Mouse (Mus musculus) thymus, adult 2 months (tissue): ENCODE data around the gene Adpgk.

ENCODE experiments used
- CTCF ChIP-seq: fragments of 200-500 bp; IDR thresholded peaks from 2 replicates; pipeline ENCODE4 v1.5.1; 2012; ENCODE audit warnings: mild to moderate bottlenecking, control low read depth, low read length, moderate library complexity, borderline replicate concordance; ENCODE audit not compliant: control insufficient read depth, poor library complexity, insufficient read depth; ENCODE audit errors: extremely low read depth
- POLR2A ChIP-seq: fragments of 200-500 bp; IDR thresholded peaks from 2 replicates; pipeline ENCODE4 v1.6.1; 2012; ENCODE audit warnings: mild to moderate bottlenecking, low read length, control low read depth, moderate library complexity; ENCODE audit not compliant: control insufficient read depth, poor library complexity, insufficient read depth; ENCODE audit errors: extremely low read depth

- no peak for TF ChIP-seq POLR2A
- TF ChIP-seq CTCF = no peak
Observed at GRCm38 (mm10) chr9:59280888-59281287, 10.5 kb upstream of the Adpgk start.
